Mouse (Mus musculus) forebrain, postnatal 0 days (tissue): ENCODE data around the gene Cd300a. TPM values are rescaled to one million over a fixed set of nuclear protein-coding genes. Genes with fewer than 3 reads are reported as not detected.

ENCODE experiments used
- ATAC-seq: fragments of 200-750 bp; cut with Nextera tagmentation; 2 replicates; pipeline ENCODE4 v1.8.0; 2017; ENCODE audit warnings: mild to moderate bottlenecking, moderate library complexity
- DNase-seq: peaks from one replicate; pipeline ENCODE4 v3.0.0-alpha.2; 2015
- H3K27ac ChIP-seq: fragments of 300-500 bp; sonication (generic); 2 replicates; pipeline ENCODE4 v1.5.1; 2014; ENCODE audit warnings: low read depth, mild to moderate bottlenecking, antibody characterized with exemption, low read length, moderate library complexity, mixed read lengths
- H3K27me3 ChIP-seq: fragments of 300-500 bp; sonication (generic); 2 replicates; pipeline ENCODE4 v1.6.1; 2014; ENCODE audit warnings: mild to moderate bottlenecking, low read length, mixed read lengths; ENCODE audit not compliant: insufficient read depth
- H3K36me3 ChIP-seq: fragments of 300-500 bp; sonication (generic); 2 replicates; pipeline ENCODE4 v1.6.1; 2014; ENCODE audit warnings: mild to moderate bottlenecking, moderate library complexity; ENCODE audit not compliant: insufficient read depth
- H3K4me1 ChIP-seq: fragments of 300-500 bp; sonication (generic); 2 replicates; pipeline ENCODE4 v1.6.1; 2014; ENCODE audit warnings: antibody characterized with exemption; ENCODE audit not compliant: insufficient read depth
- H3K4me2 ChIP-seq: fragments of 300-500 bp; sonication (generic); 2 replicates; pipeline ENCODE4 v1.6.1; 2014; ENCODE audit warnings: low read depth, mild to moderate bottlenecking, moderate library complexity
- H3K4me3 ChIP-seq: fragments of 300-500 bp; sonication (generic); 2 replicates; pipeline ENCODE4 v1.5.1; 2014; ENCODE audit warnings: low read depth, low read length, mixed read lengths
- H3K9ac ChIP-seq: fragments of 300-500 bp; sonication (generic); 2 replicates; pipeline ENCODE4 v1.6.1; 2014; ENCODE audit warnings: mild to moderate bottlenecking
- H3K9me3 ChIP-seq: fragments of 300-500 bp; sonication (generic); 2 replicates; pipeline ENCODE4 v1.6.1; 2016; ENCODE audit warnings: low read length
- CTCF ChIP-seq: sonication (generic); IDR thresholded peaks from 2 replicates; pipeline ENCODE4 v1.5.1; 2016; ENCODE audit warnings: antibody characterized with exemption, control low read depth, low read depth
- WGBS: fragments of 180-500 bp; shearing (Covaris S2); extraction: QIAGEN DNeasy Blood & Tissue Kit; methylation state at CpG from one replicate; pipeline ENCODE4 v1.1.7; 2014; 5-methylcytosine and 5-hydroxymethylcytosine counted together
- polyA plus RNA-seq: library from polyadenylated mRNA; unstranded; fragments of >200 nt; fragmentation: Nextera tagmentation; extraction: Ambion mirVana; gene quantifications from 2 replicates; pipeline ENCODE4 v1.2.1, GENCODE M21; 2015
- total RNA-seq: library from RNA; depleted of rRNA; stranded (reverse); fragments of >200 nt; gene quantifications from 2 replicates; pipeline ENCODE4 v1.2.3, GENCODE M21; 2014

The Cd300a gene
- total and polyA plus RNA-seq, 2 experiments from 2014 or later: 0.86 to 1.4 TPM

DNA sequence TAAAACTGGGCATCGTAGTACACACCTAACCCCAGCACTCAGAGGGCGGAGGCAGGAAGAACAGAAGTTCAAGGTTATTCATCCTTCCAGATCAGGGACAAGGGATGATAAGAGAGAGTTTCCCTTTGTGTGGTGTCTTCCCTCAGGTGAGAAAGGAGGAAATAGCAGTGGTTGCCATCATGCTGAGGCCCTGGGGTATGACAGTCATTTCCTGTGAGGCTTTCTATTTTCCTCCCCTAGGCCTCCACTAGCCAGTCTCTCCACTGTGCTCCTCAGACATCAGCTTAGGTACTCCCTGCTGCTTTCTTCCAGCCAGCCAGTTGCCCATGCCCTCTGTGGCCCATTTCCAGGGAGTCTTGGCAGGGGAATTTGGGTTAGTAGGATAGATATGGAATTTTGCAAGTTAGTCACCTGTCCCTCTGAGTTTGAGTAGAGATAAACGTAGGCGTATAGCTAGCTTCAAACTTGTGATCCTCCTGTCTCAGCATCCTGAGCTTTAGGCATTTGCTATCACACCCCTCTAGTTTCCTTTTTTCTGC lies 6.5 kb upstream of the Cd300a start:
- WGBS: 89% methylated on average over 4 of the region's 4 CpGs
- no peak overlapping the region for H3K27ac ChIP-seq

DNA sequence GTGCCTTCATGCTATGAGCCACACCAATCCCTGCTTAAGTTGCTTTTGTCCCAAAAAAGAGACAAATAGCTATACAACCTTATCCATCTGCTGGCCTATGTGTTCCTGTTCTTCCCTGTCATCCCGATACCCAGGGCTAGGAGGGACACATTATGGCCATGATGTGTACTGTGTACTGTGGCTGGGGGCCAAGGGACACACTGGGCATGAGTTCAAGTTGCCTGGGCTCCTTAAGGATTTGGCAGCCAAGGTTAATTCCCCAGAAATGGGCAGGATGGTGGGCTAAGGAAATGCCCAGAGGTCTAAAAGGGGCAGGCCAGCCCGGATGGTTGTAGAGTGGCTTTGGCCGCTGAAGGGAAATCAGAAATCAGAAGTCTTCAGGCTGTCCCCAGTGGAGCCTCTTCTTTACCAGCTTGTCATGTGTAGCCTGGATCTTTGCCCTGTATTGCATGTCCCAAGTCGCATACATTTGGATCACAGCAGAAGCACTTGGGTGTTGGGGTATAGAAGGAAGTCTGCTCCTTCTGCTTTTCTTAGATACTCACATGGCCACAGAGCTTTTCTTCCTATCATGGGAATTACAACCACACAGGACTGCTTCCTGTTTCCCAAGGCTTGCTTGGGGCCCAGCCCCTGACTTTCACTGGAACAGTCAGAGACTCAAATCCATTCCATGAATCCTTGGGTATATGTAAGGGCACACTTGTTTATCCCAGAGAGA lies 5.3 kb upstream of the Cd300a start:
- H3K36me3 ChIP-seq: no peaks in the 10 kb centered on the region
- no peaks in the 10 kb centered on the region for H3K4me1 ChIP-seq
- no peak for TF ChIP-seq CTCF
- ATAC-seq (no peak), DNase-seq (no peak)
- H3K9me3 ChIP-seq: no peaks in the 10 kb centered on the region
- no peak overlapping the region for H3K27ac ChIP-seq
- 72% methylated on average over 4 of the region's 4 CpGs for WGBS
- H3K27me3 ChIP-seq: no peaks in the 10 kb centered on the region
- H3K4me2 ChIP-seq: no peak overlapping the region
- H3K4me3 ChIP-seq: no peak overlapping the region
- no peak overlapping the region for H3K9ac ChIP-seq

More for the DNA sequence above, 6.5 kb upstream of the Cd300a start:
- Histone ChIP-seq H3K9me3 (no peaks in the 10 kb centered on the region), H3K27me3 (no peaks in the 10 kb centered on the region), H3K4me1 (no peaks in the 10 kb centered on the region), H3K4me2 (no peak overlapping the region), H3K36me3 (no peaks in the 10 kb centered on the region), H3K4me3 (no peak overlapping the region), H3K9ac (no peak overlapping the region)
- DNase-seq (no peak), ATAC-seq (no peak)
- TF ChIP-seq CTCF: no peak

DNA sequence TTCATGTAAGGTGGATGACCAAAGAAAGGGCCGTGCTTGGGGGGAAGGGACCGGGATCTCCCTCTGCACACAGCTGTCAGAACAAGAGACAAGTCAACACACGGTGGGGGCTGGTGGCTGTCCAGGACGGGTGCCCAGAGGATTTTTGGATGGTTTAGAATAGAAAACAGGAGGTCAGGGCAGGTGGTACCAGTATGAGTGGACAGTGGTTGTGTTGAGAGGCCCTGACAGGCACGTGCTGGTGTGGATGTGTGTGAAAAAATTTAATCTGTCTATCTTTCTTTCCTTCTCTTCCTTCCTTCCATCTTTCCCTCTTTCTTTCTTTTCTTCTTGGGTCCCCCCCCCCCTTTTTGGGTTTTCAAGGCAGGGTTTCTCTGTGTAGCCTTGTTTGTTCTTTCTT lies 701 bp downstream of the Cd300a start:
- ATAC-seq (no peak), DNase-seq (no peak)
- no peak overlapping the region for H3K4me2 ChIP-seq
- no peaks in the 10 kb centered on the region for H3K27me3 ChIP-seq
- H3K9me3 ChIP-seq: no peaks in the 10 kb centered on the region
- no peak overlapping the region for H3K9ac ChIP-seq
- H3K4me1 ChIP-seq: no peaks in the 10 kb centered on the region
- H3K36me3 ChIP-seq: no peaks in the 10 kb centered on the region
- no peak overlapping the region for H3K27ac ChIP-seq
- no peak overlapping the region for H3K4me3 ChIP-seq
- WGBS: 49% methylated on average over 5 of the region's 5 CpGs
- no peak for TF ChIP-seq CTCF

DNA sequence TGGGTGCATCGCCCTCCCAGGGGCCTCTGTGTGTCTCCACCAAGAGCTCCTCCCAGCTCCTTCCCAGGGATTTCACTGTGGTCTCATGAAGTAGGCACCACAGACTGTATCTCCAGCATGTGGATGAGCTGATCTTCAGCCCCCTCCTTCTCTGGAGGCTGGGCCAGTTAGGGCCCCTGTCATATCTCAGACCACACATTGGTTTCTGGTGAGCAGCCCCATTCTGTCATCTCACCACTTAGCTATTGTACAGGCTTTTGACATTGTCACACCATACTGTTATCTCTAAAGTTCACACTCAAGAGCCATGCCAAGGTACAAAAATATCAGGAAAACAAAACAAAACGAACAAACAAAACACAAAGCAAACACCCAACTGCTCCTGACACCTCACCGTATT lies 6.2 kb downstream of the Cd300a start:
- ATAC-seq: no peak

DNA sequence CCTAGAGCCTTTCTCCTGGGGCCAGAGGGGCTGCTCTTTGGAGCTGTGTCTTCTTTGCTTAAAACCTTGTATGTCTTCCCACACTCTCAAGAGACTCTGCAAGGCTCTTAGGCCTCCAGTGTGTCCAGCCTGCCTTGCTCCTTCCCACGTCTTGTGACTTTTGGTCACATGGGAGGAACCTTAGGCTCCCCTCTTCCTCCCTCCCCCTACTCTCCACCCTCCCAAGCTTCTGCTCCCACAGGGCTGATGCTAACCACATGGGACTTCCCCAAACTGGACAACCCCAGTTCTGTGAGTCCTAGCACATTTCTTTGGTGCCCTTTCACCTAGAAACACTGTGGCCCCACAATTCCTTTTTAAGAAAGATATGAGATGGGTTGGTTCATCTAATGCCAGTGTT lies 8.2 kb downstream of the Cd300a start:
- no peaks in the 10 kb centered on the region for H3K4me1 ChIP-seq
- H3K27ac ChIP-seq: no peak overlapping the region
- H3K4me2 ChIP-seq: no peak overlapping the region
- DNase-seq (no peak), ATAC-seq (no peak)
- no peak overlapping the region for H3K4me3 ChIP-seq
- no peak overlapping the region for H3K9ac ChIP-seq
- no peaks in the 10 kb centered on the region for H3K36me3 ChIP-seq
- no peaks in the 10 kb centered on the region for H3K9me3 ChIP-seq
- TF ChIP-seq CTCF: no peak
- WGBS: 45% methylated on average over 1 of the region's 1 CpGs
- no peaks in the 10 kb centered on the region for H3K27me3 ChIP-seq

More for the DNA sequence above, 6.2 kb downstream of the Cd300a start:
- TF ChIP-seq CTCF: no peak
- DNase-seq: no peak
- H3K27me3 ChIP-seq: no peaks in the 10 kb centered on the region
- no peak overlapping the region for H3K4me2 ChIP-seq
- H3K4me3 ChIP-seq: no peak overlapping the region
- no peak overlapping the region for H3K27ac ChIP-seq
- no peak overlapping the region for H3K9ac ChIP-seq
- no peaks in the 10 kb centered on the region for H3K36me3 ChIP-seq
- no peaks in the 10 kb centered on the region for H3K9me3 ChIP-seq
- H3K4me1 ChIP-seq: no peaks in the 10 kb centered on the region
- WGBS: 83% methylated on average over 3 of the region's 3 CpGs

DNA sequence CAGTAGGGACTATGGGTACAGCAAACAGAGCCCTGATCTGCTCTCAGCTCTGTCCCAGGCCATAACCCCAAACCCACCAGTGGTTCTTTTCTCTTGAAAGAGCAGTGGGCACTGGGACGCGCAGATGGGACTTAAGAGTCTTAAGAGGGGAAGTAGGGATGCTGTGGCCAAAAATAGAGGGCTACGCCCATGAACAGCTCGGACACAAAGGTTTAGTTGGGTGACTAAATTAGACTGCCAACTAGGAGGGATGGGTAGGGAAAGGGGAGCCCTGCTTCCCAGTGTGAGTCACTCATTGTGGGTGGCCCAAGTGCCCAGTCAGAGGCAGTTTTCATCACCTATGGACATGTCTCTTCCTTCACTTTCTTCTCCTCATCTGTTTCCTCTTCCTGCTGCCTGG lies 13.4 kb downstream of the Cd300a start:
- H3K36me3 ChIP-seq: no peaks in the 10 kb centered on the region
- no peaks in the 10 kb centered on the region for H3K9me3 ChIP-seq
- no peak overlapping the region for H3K4me2 ChIP-seq
- no peak for TF ChIP-seq CTCF
- H3K27ac ChIP-seq: no peak overlapping the region
- WGBS: 88% methylated on average over 4 of the region's 4 CpGs
- no peaks in the 10 kb centered on the region for H3K27me3 ChIP-seq
- no peak overlapping the region for H3K4me3 ChIP-seq
- no peaks in the 10 kb centered on the region for H3K4me1 ChIP-seq
- DNase-seq (no peak), ATAC-seq (no peak)
- H3K9ac ChIP-seq: no peak overlapping the region

DNA sequence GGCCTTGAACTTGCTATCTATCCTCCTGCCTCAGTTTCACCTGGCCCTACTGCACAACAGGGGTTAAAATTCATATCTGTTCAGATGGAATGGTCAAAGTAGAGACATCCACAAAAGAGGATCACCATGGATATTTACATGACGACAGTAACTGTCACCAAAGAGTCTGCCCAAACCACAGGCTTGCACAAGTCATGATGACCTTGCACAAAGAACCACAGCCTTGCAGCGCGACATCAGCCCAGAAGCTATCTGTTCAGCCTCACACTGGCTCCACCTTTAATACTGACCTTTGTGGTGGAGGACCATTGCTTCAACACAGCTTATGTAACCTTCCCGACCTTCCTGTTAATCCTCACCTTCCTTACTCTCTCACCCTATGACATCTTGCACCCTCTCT lies 17.7 kb downstream of the Cd300a start:
- DNase-seq (no peak), ATAC-seq (no peak)
- H3K4me3 ChIP-seq: no peak overlapping the region
- no peaks in the 10 kb centered on the region for H3K27me3 ChIP-seq
- no peak for TF ChIP-seq CTCF
- no peaks in the 10 kb centered on the region for H3K9me3 ChIP-seq
- H3K9ac ChIP-seq: no peak overlapping the region
- no peak overlapping the region for H3K27ac ChIP-seq
- 87% methylated on average over 4 of the region's 4 CpGs for WGBS
- no peaks in the 10 kb centered on the region for H3K36me3 ChIP-seq
- H3K4me2 ChIP-seq: no peak overlapping the region
- H3K4me1 ChIP-seq: no peaks in the 10 kb centered on the region
